Mouse (Mus musculus) cerebellum, adult 9-10 months (tissue): ENCODE data around the gene Gemin6.
"Not testable (repeated sequence)": the region's sequence is repeated elsewhere in the genome, so short reads cannot be mapped to it uniquely, and the experiment has no call there.

Experiments used
- DNase-seq: peaks from one replicate; pipeline ENCODE4 v3.0.0; 2022

Gemin6 gene

DNA sequence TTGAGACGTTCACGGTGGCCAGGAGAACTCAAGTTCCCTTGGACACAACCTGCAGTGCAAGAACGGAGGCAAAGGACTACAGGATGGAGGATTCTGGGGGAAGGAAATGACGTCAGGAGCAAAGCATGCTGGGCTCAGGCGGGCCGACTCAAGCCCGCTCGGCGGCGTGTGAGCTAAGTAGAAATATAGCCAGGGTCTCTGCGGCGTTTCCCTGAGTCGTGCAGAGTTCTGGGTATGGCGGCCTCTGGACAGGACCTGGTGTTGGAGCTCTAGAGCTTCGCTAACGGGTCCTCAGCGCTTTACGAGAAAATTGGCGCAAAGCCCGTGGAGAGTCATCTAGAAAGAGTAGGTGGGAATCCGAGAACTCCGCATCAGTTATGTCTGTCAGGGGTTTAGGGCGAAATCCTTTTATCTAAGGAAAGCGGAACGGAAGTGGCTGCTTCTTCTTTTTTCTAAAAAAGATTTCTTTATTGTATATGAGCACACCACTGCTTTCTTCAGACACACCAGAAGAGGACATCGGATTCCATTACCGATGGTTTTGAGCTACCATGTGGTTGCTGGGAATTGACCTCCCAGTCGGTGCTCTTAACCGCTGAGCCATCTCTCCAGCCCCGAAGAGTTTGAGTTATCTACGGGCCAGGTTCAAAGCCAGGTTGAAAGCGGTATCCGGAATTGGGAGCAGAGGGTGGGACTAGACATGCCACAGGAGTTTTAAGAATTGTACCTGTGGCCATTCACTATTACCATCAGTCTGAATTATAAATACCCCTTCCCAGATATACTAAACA lies at the start of gene Gemin6:
Gene Gemin6, plus strand, starts transcription at position 116 of the 791 bp plus-strand sequence.
- DNase-seq, result peak; percentile 88

DNA sequence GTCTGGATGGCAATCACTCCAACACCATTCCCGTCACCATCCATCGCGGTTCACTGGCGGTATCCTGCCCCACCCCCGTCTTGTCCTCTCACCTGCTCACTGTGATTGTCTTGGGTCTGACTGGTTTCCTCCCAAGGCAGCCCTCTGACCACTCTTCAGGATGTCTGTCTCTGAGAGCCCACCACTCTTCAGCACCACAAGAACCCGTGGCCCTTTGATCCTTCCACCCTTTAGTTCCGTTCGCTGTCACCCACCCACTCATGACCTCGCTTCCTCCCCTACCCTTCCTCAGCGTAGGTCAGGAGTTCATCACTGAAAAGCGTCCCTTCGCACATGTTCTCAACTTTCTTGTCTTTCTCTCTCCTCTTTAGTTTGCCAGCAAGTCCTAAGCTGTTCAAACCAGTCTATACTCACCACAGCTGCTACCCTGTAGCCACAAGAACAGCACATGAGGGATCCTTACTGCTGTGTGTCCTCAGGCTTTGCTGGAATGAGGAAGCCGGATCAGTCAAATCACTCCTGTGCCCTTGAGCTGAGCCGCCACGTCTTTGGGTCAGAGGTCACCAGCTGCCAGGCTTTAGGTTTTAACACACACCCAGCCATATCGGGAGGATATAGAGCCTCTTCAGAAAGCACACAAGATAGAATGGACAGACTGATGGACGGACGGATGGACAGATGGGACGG lies 49.4 kb upstream of the Gemin6 start:
- no peak for DNase-seq

DNA sequence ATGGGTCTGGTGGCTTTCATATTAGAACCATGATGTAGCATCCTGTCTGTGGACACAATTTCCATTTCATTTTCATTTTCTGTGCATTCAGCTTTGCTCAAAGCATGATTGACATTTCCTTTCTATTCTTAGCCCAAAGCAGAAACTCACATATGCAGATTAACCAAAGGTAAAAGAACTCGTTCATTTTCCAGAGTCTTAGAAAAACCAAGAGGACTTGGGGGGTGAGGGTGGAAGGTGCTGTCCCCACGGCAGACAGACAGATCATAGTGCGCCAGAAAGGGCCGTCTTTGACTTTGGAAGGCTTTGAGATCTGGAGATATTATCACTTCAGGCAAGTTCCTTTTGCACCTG lies 48.9 kb upstream of the Gemin6 start:
- DNase-seq, result no peak

DNA sequence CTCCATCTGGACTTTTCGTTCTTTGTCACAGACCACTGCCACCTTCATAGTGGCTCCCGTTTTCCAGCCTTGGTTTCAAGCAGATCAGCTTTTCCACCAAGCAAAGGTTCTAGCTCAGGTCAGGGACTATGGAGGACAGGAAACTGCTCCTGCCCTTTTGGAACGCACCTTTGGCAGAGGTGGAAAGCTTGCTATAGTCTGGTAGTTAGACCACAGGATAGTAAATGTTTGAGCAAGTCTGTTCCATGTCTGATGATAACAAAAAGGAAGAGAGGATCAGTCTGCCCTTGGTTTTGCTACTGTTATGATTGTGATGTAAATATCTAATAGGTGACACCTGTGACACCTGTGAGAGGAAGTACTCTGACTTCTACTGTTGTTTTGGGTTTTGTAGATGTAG lies 48.3 kb upstream of the Gemin6 start:
- no peak for DNase-seq

DNA sequence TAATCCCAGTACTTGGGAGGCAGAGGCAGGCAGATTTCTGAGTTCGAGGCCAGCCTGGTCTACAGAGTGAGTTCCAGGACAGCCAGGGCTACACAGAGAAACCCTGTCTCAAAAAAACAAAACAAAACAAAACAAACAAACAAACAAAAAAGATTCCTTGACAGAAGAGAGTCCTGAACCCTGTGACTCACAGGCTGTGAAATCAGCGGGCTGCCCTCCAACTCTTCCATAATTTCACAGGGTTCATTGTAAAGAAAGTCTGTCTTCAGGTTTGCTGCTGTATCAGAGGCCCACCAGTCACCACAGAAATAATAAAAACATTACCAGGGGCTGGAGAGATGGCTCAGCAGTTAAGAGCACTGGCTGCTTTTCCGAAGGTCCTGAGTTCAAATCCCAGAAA lies 45.4 kb upstream of the Gemin6 start:
- not testable (repeated sequence) for DNase-seq

DNA sequence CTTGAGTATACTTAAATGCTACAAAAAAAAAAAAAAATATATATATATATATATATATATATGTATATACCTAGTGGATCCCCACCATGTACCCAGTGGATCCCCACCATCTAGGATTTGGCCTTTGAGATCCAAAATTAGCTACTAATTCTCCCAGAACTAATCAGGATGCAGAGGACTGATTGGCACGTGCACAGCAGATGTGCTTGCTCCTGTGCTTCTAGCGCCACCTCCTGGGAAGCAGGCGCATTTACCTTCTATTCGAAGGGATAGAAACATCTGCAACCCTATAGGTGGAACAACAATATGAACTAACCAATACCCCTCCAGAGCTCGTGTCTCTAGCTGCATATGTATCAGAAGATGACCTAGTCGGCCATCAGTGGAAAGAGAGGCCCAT lies 44.3 kb upstream of the Gemin6 start:
- DNase-seq, result peak; percentile 82

DNA sequence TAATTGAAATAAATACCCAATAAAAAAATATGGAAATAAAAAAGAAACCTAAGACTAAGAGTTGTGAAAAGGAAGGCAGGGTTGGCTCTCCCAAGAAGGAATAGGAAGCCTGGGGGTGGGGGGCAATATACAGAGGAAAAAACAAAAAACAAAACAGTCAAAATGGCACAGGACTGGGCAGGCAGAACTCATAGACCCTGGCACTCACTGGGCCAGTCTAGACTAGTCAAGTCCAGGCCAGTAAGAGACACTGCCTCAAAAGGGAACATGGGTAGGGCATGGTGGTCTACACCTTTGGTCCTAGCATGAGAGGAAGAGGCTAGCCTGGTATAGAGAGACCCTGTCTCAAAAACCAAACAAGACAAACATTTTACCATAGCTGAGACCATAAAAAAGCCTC lies 43.8 kb upstream of the Gemin6 start:
- DNase-seq, result no peak

DNA sequence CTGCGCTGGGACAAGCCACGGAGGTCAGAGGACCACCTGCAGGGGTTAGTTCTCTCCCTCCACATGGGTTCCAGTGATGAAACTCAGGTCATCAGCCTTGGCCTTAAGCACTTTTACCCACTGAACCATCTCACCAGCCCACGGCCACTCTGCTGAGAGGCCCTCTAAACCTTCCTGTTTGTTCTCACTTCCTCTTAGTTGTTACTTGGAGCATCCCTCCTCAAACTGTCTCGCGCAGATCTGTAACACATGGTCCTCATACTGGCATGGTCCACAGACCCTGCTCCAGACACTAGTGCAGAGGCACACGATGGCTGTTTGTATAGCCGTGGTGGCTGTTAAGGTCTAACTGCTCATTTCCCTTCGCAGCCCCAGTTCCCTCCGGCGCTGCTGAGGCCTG lies 40.6 kb upstream of the Gemin6 start:
- DNase-seq, result no peak

DNA sequence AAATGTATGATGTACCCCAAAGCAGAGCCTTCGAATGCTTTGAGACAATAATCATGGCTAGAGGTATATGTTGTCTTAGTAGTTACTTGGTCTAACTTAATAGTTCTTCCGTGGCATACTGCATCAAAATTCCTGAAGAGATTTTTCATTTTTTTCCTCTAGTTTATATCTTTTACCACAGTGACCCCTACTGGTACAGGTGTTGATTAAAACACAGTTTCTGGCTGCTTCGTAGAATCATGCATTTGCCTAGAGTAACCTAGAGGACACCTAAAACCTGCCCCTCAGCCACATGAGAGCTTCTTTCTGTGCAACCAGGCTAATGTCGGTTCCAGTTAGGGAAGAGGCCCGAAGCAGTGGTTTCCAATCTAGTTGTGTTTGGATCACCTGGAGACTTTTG lies 31.2 kb upstream of the Gemin6 start:
- peak; percentile 61 for DNase-seq

DNA sequence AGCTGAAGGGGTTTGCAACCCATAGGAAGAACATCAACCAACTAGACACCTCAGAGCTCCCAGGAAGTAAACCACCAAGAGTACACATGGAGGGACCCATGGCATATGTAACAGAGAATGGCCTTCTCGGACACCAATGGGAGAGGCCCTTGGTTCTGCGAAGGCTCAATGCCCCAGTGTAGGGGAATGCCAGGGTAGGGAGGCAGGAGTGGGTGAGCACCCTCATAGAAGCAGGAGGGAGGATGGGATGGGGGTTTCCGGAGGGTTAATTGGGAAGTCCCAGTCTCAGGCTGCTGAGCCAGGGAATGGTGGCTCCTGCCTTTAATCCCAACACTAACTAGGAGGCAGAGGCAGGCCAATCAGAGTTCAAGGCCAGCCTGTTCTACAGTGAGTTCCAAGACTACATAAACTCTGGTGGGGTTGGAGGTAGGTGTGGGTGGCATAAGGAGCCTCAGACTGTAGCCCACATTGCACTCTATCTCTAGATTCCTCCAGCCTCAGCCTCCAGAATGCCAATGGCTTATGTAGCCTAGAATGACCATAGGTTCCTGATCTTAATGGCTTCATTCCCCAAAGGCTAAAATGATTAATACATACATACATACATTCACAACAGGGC lies 25.0 kb upstream of the Gemin6 start:
- DNase-seq, result no peak

DNA sequence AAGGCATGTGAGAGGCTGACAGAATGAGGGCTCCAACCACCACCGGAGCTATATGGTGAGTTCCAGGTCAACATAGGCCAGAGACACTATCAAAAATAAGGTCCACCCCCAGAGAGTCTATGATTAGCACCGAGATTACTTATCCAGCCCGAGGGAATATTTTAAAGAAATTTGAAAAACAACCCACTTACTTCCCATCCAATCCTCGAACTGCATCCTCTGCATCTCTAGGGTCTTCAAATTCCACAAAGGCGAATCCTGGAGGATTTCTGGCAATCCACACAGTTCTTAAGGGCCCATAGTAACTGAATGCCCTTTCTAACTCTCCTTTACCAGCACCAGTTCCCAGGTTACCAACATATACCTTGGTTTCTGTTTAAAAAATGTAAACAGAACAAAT lies 18.6 kb upstream of the Gemin6 start:
- no peak for DNase-seq

DNA sequence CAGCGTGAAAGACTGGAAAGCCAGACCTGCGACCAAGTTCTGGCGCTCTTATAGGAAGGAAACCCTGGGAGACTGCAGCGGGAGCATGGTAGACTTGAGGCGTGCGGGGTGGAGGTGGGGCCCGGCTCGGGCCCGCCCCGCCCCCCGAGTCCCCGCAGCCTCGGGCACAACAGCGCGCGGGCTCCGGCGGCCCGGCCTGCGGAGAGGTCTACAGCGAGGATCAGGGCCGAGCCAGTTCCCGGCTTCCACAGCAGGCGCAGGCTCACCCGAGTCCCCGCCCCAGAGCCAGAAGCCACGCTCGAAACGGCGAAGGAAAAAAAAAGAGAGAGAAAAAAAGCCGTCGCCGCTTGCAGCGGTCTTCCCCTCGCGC lies 18.0 kb upstream of the Gemin6 start:
- no peak for DNase-seq

DNA sequence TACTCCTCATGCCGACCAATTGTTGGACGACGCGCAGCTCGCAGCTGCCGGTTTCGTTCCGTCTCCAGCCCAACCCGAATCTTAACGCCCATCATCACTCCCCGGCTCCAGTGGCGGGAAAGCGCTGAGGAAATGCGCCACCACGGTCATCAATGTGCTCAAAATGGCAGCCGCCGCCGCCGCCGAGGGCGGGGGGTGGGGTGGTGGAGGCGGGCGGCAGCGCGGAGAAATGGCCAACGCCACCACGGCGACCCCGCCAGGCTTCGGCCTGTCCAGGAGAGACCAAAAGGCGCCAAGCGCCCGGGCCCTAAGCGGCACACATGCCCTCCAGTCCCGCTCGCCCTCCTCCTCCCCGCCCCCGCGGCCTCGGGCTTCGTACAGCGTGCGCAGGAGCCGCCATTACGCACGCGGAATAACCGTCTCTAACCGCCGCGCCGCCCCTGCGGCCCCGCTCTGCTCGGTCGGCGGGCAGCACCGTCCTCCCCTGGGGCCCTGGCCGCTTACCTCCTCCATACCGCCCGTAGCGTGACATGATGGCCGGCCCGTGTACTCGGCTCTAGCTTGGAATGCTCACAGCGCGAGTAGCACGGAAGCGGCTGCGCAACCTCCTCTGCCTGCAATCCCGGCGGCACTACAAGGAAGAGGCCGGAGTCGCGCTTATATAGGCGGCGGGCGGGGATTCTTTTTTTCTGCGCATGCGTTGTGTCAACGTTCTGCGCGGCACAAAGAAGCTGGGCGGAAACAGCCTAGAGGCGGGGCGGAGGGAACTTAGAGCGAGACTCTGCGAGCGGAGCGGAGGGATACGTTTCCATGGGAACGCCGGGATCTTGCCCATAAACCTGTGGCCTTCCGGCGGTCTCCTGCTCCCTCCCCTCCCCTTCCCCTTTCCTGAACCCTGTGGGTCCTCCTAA lies 17.3 kb upstream of the Gemin6 start, which contains the start of the genes Srsf7 and Ttc39d:
Gene Srsf7, minus strand, starts transcription at position 637 of the 911 bp plus-strand sequence.
Gene Ttc39d, plus strand, starts transcription at position 790 of the 911 bp plus-strand sequence.
- peak; percentile 97 for DNase-seq

DNA sequence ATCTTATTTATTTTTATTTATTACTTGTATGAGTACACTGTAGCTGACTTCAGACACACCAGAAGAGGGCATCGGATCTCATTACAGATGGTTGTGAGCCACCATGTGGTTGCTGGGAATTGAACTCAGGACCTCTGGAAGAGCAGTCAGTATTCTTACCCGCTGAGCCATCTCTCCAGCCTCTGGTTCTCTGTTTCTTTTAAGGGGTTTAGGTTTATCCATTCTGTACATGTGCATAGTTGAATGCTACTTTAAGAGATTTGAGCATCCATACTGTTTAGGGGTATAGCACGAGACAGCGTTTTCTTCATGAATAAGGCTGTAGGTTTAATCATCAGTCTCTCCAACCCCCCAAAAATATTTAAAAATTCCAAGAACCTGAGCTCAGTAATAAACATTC lies 10.2 kb upstream of the Gemin6 start:
- not testable (repeated sequence) for DNase-seq

DNA sequence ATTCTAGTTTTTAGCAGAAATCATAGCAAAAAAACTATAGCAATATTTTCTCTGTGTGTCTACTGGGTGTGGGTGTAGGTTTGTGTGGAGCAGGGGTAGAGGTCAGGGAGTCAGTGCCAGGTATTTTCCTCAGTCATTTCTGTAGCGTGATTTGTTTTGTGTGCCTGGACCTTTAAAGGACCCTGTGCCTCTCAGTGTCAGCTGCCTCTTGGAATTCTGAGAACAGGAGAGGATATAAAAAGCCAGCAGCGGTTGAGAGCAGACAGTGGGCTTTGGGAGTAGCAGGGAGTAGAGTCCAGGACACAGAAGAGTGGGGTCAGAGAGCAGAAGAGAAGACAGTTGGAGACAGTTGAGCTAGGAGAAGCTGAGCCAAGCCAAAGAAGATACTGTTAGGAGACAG lies 4.1 kb upstream of the Gemin6 start:
- no peak for DNase-seq

DNA sequence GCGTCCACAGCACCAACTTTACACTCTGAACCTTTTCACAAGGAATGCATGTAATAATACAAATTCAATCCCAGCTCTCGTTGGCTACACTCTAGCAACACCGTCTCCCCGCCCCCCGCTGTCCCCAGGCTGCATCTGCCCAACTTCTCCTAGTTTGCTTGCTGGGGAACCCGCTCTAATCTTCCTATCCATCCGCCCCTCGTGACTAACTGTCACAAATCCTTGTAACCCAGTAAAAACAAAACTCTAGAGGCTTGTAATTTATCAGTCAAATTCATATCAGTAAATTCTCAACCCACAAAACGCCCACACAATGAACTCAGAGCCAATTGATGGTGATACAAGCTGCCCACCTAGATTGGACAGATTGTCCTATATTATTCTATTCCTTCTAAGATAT lies 3.0 kb upstream of the Gemin6 start:
- DNase-seq, result no peak

DNA sequence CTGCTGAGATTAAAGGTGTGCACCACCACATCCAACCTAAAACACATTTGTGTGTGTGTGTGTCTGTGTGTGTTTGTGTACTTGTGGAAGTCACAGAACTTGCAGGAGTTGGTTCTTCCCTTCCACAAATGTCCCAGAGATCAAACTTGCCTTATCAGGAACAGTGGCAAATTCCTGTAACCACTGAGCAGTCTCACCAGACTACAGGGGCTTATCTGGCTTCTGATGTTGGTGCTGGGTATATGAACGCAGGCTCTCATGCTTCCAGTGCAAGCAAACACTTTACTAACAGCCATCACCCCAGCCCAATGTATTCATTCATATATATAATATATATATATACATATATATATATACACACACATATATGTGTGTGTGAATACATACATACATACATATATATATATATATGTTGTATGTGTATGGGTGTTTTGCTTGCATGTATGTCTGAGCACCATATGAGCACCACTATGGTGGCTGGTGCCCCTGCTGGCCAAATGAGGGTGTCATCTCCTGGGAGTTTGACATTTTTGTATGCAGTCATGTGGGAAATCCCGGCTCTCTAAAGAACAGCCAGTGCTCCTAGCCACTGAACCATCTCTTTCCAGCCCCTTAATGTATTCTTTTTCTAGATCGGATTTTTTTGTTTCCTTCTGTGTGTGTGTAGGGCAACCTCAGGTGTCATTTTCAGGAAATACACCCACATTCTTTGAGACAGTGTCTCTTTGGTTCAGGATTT lies 2.2 kb upstream of the Gemin6 start:
- DNase-seq, result no peak

DNA sequence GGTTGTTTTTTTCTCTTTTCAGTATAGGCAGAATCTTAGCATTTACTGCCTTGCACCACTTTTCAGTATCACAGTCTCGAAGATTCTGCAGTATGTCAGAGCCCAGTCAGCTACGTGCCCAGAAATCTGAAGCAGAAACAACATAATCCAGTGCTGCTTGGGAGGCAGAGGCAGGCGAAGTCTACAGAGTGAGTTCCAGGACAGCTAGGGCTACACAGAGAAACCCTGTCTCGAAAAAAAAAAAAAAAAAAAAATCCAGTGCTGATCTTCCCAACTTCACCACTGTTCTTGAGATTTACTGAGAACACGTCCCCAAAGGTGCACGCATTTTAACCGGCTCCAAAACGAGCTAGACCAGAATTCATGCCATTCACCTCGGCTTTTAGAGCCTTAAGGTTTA lies 412 bp upstream of the Gemin6 start:
- DNase-seq, result no peak

DNA sequence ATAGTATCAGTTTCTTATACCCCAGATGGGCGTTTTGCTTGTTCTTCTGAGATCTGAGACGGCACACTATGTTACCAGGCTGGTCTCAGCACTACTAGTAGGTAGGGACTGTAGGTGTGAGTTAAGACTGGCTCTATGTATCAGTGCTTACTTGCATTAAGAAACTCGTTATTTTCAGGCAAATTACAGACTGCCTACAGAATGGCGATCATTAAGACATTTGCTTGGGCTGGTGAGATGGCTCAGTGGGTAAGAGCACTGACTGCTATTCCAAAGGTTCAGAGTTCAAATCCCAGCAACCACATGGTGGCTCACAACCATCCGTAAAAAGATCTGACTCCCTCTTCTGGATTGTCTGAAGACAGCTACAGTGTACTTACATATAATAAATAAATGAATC lies 901 bp downstream of the Gemin6 start:
- not testable (repeated sequence) for DNase-seq

DNA sequence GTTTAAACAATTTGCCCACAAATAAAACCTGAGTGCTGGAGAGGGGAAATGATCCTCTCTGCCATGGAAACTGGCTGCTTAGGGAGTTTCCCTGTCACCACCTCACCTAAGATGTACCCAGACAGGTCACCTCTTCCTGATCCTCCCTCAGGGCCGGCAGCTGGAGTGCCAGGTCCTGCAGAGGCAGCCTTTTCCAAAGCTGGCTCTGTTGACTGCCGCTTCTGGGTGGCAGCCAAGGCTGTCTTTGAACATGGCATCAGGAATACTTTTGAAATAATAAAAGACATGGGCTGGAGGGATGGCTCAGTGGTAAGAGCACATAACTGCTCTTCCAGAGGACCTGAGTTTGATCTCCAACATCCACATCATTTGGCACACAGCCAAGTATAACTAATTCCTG lies 5.2 kb downstream of the Gemin6 start:
- DNase-seq, result peak; percentile 25

DNA sequence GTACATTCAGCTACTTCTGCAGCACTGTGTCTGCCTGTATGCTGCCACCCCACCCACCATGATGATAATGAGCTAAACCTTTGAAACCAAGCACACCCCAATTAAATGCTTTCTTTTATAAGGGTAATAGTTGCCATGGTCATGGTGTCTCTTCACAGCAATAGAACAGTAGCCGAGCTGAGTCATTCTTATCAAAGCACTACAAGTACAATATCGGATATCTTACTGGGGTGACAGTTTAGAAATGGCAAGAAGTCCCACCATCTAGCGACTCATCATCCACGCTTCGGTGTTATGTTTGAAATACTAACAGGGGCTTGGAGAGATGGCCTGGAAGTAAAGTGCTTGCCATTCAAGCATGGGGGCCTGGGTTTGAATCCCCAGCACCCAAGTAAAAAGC lies 9.6 kb downstream of the Gemin6 start:
- DNase-seq, result no peak

DNA sequence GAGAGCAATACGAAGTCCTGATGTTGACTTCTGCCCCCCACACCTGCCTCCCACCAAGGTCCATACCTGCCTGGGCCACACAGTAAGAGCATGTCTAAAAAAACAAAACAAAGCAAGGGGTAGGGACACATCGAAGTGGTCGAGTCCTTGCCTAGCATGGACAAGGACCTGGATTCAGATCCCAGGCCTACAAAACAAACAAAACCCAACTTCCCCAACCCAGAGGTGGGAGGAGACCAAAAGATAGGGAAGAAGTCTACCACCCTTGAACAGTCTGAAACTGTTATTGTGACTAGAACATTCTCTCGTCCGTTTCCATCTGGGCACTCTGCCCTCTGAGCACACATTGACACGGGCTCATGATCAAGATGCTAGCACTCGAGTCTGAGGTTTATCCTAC lies 10.1 kb downstream of the Gemin6 start:
- no peak for DNase-seq
